Mouse (Mus musculus) heart, adult 2 months (tissue): ENCODE measurements at regions not wholly inside any gene's neighbourhood (a gene's known extent, or its start where the extent isn't known, plus 50 kb on each side); places are given as distances from the start of the nearest gene placed in this dataset.

Experiments used
- DNase-seq, 2 experiments: peaks; one replicate each; pipeline ENCODE4 v3.0.0; 2021
- H3K27ac ChIP-seq: fragments of 200-600 bp; 2 replicates; pipeline ENCODE4 v1.8.1; 2022
- H3K27me3 ChIP-seq: fragments of 200-500 bp; 2 replicates; pipeline ENCODE4 v1.6.1; 2012; ENCODE audit warnings: mild to moderate bottlenecking, low read length, inconsistent platforms, mixed read lengths; ENCODE audit not compliant: control insufficient read depth, insufficient read depth
- H3K36me3 ChIP-seq: fragments of 200-500 bp; 2 replicates; pipeline ENCODE4 v1.6.1; 2012; ENCODE audit warnings: low read length, inconsistent platforms; ENCODE audit not compliant: control insufficient read depth, insufficient read depth
- H3K4me1 ChIP-seq: fragments of 200-500 bp; 2 replicates; pipeline ENCODE4 v1.6.1; 2011; ENCODE audit warnings: low read length; ENCODE audit not compliant: control insufficient read depth, insufficient read depth
- H3K4me3 ChIP-seq: fragments of 200-600 bp; 2 replicates; pipeline ENCODE4 v1.8.1; 2022
- H3K79me2 ChIP-seq: fragments of 200-500 bp; replicated peaks from 2 replicates; pipeline ENCODE4 v1.6.1; 2012; ENCODE audit warnings: mild to moderate bottlenecking, inconsistent platforms, low read length, moderate library complexity, mixed read lengths; ENCODE audit not compliant: control insufficient read depth, insufficient read depth
- H3K9ac ChIP-seq: fragments of 200-500 bp; 2 replicates; pipeline ENCODE4 v1.6.1; 2012; ENCODE audit warnings: low read depth, mild to moderate bottlenecking, control low read depth, inconsistent platforms, low read length, mixed read lengths
- CTCF ChIP-seq: fragments of 200-600 bp; IDR thresholded peaks from 2 replicates; pipeline ENCODE4 v1.8.1; 2022; ENCODE audit warnings: antibody characterized with exemption, mild to moderate bottlenecking, moderate library complexity
- EP300 ChIP-seq: fragments of 200-500 bp; IDR thresholded peaks from 2 replicates; pipeline ENCODE4 v1.6.1; 2011; ENCODE audit warnings: low read depth, low read length, control low read depth; ENCODE audit not compliant: insufficient read depth
- POLR2A ChIP-seq: fragments of 200-500 bp; IDR thresholded peaks from 2 replicates; pipeline ENCODE4 v1.6.1; 2011; ENCODE audit warnings: mild to moderate bottlenecking, low read depth, low read length, control low read depth; ENCODE audit not compliant: insufficient read depth
- WGBS: fragments of 180-500 bp; shearing (Covaris S2); methylation state at CpG from one replicate; pipeline ENCODE4 v1.1.7; 2018; 5-methylcytosine and 5-hydroxymethylcytosine counted together
- intact Hi-C: fragments of 180-260 bp; cut with DNase I; formaldehyde crosslinking; loops from one replicate; pipeline ENCODE4 v1.15.1; 2025

GRCm38 (mm10) chr9:100303762-100304161 lies 182.8 kb downstream of the Il20rb start:
- no peaks in the 10 kb centered on the region for H3K4me1 ChIP-seq
- intact Hi-C loops, result no loop called here
- no peak overlapping the region for H3K9ac ChIP-seq
- no peaks in the 10 kb centered on the region for H3K27me3 ChIP-seq
- H3K27ac ChIP-seq, result no peak overlapping the region
- DNase-seq, result no peak
- 79% methylated on average over 6 of the region's 6 CpGs for WGBS
- no peak overlapping the region for H3K4me3 ChIP-seq
- no peaks in the 10 kb centered on the region for H3K36me3 ChIP-seq
- no peaks in the 10 kb centered on the region for H3K79me2 ChIP-seq
- TF ChIP-seq CTCF, result no peak
- TF ChIP-seq POLR2A, result no peak

- Histone ChIP-seq H3K27ac (no peak overlapping the region), H3K79me2 (no peaks in the 10 kb centered on the region), H3K9ac (no peak overlapping the region), H3K4me1 (no peaks in the 10 kb centered on the region), H3K36me3 (no peaks in the 10 kb centered on the region), H3K27me3 (no peaks in the 10 kb centered on the region), H3K4me3 (no peak overlapping the region)
- no peak for DNase-seq
- intact Hi-C loops, result no loop called here
- TF ChIP-seq CTCF (peak; percentile 45), EP300 (no peak)
- 59% methylated on average over 12 of the region's 12 CpGs for WGBS
These were observed 185.0 kb downstream of the Il20rb start for GRCm38 (mm10) chr9:100301613-100302012.

DNA sequence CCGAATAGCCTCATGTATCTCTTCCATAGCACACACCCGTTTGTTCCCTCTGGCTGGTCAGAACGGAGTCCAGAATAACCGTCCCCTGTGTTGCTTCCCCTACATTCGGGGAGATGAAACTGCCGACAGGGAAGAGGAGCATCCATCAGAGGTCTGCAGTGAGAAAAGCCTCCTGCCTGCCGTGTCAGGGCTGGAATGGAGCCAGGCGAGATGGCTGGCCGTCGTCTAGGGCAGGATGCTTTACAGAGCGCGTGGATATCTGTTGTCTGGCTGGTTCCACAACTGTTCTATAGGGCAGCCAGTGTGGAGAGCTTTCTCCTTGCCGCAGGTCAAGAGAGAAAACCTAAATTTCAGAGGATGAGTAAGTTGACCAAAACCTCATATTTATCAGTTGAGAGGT lies 209.2 kb downstream of the Il20rb start:
- intact Hi-C loops, result no loop called here
- TF ChIP-seq POLR2A (no peak), EP300 (no peak), CTCF (no peak)
- Histone ChIP-seq H3K79me2 (no peaks in the 10 kb centered on the region), H3K27me3 (no peaks in the 10 kb centered on the region), H3K9ac (no peak overlapping the region), H3K4me3 (no peak overlapping the region), H3K27ac (no peak overlapping the region), H3K36me3 (no peaks in the 10 kb centered on the region), H3K4me1 (no peaks in the 10 kb centered on the region)
- DNase-seq, result no peak
- WGBS, result 49% methylated on average over 13 of the region's 13 CpGs

- H3K27me3 ChIP-seq, result no peaks in the 10 kb centered on the region
- no peaks in the 10 kb centered on the region for H3K79me2 ChIP-seq
- intact Hi-C loops, result no loop called here
- H3K4me1 ChIP-seq, result no peaks in the 10 kb centered on the region
- no peak overlapping the region for H3K27ac ChIP-seq
- no peak overlapping the region for H3K9ac ChIP-seq
- WGBS, result 44% methylated on average over 16 of the region's 16 CpGs
- TF ChIP-seq EP300, result no peak
- no peak for TF ChIP-seq POLR2A
- TF ChIP-seq CTCF, result no peak
- no peak overlapping the region for H3K4me3 ChIP-seq
- no peak for DNase-seq
- no peaks in the 10 kb centered on the region for H3K36me3 ChIP-seq
These were observed 219.8 kb downstream of the Il20rb start for GRCm38 (mm10) chr9:100266528-100267387.

- Histone ChIP-seq H3K27me3 (no peaks in the 10 kb centered on the region), H3K9ac (no peak overlapping the region), H3K79me2 (no peaks in the 10 kb centered on the region), H3K27ac (no peak overlapping the region), H3K36me3 (no peaks in the 10 kb centered on the region), H3K4me3 (no peak overlapping the region), H3K4me1 (no peaks in the 10 kb centered on the region)
- TF ChIP-seq POLR2A, result no peak
- TF ChIP-seq EP300, result no peak
- no peak for TF ChIP-seq CTCF
- no peak for DNase-seq
- WGBS, result 80% methylated on average over 10 of the region's 10 CpGs
- intact Hi-C loops, result no loop called here
These were observed 234.2 kb downstream of the Il20rb start for GRCm38 (mm10) chr9:100252409-100252808.
